Mouse (Mus musculus): ENCODE results near the gene Wbp4. TPM values are rescaled to one million over a fixed set of nuclear protein-coding genes. Genes with fewer than 3 reads are reported as not detected.

The Wbp4 gene
- total RNA-seq (2023), result 24.2 TPM

DNA sequence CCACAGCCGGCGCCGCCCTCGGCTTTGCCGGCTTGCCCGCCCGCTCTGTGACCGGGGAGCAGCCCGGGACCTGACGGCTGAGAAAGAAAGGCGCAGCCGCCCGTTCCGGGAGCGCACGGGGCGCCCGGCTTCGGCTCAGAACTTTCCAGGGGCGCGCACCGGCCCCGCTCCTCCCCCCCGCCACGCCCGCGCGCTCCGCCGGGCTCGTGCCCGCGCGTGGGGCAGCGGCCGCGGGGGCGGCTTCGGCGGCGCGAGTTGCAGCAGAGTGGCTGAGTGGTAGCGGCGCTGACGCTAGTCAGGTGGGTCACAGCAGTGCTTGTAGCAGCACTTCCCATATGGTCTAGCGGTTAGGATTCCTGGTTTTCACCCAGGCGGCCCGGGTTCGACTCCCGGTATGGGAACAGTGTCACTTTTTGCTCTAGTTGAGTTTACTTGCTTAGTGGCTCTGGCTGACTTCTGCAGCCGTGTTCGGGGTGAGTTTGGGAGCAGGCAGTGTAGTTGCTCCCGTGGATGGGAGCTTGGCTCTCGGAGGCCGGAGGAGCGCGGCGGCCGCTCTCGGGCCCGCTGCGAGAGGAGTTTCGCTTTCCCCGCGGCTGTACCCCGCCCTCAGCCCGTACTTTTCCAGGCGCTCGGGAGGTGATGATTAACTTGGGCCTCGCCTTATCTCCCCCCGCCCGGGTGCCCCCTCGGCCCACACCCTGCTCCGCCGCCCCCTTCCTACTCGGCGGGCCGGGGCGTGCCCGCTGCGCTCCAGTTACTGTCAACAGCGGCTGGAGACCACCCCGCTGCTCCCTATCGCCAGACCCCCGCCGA lies at the start of gene Wbp4:
TSS of gene Wbp4 (minus strand) at position 182 of the 813 bp plus-strand sequence.

DNA sequence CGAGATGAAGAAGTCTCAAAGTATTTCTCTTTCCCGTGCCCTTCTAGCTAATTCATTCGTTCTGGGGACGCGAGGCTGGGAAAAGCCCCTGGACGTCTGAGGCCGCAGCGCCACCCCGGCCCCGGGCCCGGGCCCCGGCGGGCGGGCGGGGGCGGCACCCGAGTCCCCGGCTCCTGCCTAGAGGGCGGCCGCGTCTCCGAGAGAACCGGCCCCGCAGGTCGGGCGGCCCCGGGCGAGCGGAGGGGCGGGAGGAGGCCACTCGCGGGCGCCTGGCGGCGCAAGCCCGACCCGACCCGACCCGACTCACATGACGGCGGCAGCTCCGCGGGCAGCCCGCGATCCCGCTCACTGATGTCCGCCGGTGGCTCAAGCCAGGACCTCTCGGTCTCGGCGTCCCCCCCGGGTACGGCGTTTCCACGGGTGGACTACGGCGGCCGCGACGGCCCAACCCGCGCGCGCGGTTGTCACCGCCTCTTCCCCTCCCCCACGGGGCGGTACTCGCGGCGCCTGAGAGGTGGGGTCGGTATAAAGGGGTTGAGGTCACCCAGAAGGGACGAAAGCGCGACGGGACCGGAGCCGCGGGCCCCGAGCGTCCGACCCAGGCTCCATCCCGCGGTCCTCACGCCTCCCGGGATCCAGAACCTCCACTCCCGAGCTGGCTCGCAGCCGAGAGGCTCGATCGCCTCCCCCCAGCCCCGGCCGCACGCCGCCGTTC lies 539 bp downstream of the Wbp4 start, which contains the start of gene Elf1:
TSS of gene Elf1 (plus strand) at position 571 of the 715 bp plus-strand sequence.

DNA sequence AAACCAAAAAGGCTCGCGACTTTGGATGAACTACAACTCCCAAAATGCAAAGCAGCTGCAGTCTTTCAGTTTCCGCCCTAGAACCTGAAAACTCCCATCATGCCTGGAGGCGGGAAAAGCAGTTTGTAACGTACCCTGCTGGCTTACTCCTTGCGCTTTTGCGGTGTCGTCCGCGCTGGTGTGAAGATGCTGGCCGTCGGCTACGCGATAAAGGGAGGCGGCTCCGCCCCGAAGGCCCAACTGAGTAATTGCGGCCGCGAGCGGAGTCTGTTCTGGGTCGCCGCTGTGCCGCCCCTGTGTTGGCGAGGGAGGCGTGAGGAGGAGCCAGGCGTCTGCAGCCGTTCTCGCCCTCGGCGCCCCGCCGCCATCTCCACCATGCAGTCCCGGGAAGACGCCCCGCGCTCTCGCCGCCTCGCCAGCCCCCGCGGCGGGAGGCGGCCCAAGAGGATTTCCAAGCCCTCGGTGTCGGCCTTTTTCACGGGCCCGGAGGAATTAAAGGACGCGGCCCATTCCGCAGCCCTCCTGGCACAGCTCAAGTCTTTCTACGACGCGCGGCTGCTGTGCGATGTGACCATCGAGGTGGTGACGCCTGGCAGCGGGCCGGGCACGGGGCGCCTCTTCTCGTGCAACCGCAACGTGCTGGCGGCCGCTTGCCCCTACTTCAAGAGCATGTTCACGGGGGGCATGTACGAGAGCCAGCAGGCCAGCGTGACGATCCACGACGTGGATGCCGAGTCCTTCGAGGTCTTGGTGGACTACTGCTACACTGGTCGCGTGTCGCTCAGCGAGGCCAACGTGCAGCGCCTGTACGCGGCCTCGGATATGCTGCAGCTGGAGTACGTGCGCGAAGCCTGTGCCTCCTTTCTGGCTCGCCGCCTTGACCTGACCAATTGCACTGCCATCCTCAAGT lies 29.4 kb downstream of the Wbp4 start, which contains the start of gene Kbtbd6:
TSS of gene Kbtbd6 (plus strand) at position 155 of the 910 bp plus-strand sequence.

DNA sequence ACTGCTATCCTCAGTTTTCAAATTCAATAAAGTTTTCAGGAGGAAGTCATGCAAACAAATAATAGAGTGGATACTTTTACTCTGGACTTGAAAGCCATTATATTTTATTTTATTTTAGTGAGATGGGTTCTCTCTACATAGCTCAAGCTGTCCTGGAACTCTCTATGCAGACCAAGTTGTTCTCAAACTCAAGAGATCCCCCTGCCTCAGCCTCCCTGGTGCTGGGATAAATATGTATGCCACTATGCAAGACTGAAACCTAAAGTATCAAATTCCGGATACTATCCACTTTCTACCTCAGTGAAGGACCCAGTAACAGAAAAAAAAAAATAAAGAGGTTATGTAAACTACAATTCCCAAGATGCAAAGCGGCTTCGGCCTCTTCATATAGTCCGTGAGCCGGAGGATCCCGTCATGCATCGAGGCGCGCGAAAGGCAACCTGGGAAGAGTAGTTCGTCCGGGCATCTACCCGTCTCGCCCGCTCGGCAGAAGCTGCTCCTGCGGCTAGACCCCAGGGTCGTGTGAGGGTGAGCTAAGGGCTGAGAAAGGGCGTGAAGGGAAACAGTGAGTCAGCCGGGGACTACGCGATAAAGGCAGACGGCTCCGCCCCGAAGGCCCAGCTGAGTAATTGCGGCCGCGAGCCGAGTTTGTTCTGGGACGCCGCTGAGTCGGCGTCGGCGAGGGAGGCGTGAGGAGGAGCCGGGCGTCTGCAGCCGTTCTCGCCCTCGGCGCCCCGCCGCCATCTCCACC lies 55.2 kb downstream of the Wbp4 start, which contains the start of gene Kbtbd7:
TSS of gene Kbtbd7 (plus strand) at position 533 of the 751 bp plus-strand sequence.

Other genes with a start within 250 kb of the Wbp4 start
- not detected for gene Zfp957, start 234.2 kb downstream of the Wbp4 start, total RNA-seq (2023)
- gene Rgcc, start 179.9 kb downstream of the Wbp4 start, total RNA-seq (2023), result 456 TPM
- gene Naa16, start 90.7 kb downstream of the Wbp4 start, total RNA-seq (2023), result 64.4 TPM
- 1.6 TPM for gene Mtrf1, start 83.7 kb downstream of the Wbp4 start, total RNA-seq (2023)
- gene Kbtbd7, start 55.0 kb downstream of the Wbp4 start, total RNA-seq (2023), result 10.5 TPM
- not detected for gene Kbtbd6, start 29.7 kb downstream of the Wbp4 start, total RNA-seq (2023)
- gene Elf1, start 326 bp downstream of the Wbp4 start, total RNA-seq (2023), result 230 TPM
- 75.8 TPM for gene Sugt1, start 106.2 kb upstream of the Wbp4 start, total RNA-seq (2023)
- gene Cnmd, start 180.7 kb upstream of the Wbp4 start, total RNA-seq (2023), result not detected

Measured in CD4-positive naive resting alpha-beta T cell, adult 57 days (primary cell).